Mouse (Mus musculus) left cerebral cortex, adult 11 months (tissue): ENCODE data around the gene Snx32.

Source experiments
- DNase-seq: peaks from one replicate; pipeline ENCODE4 v3.0.0; 2022; ENCODE audit warnings: low spot score

Snx32 gene

DNA sequence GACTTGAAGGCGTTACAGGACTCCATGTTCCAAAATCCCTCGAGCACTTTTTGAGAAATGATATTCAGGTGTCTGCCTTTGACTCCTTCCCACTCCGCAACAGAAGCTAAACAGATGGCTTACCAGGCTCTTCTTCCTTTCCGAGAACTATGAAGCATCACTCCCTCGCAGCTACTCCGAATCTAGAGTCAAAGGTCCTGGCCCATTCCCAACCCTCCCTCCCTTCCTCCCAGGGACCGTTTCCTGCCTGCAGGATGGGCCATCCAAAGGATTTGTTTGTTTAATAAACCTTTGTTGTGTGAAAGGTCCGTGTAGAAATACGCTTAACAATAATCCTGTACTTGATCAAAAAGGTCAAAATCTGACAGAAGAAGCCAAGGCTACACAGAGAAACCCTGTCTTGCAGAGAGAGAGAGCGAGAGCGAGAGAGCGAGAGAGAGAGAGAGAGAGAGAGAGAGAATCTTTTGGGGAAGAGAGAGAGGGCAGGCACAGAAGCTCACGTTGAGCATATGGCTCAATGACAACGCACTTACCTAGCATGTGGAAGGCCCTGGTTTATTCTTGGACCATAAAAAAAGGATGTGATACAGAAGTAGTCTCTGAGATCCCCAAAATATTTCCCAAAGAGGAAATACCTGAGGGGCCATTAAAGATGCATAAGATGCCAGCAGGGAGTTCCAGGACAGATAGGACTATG lies 52.4 kb downstream of the Snx32 start, which contains the start of gene Ccdc85b:
Ccdc85b (minus strand) TSS at position 149 of the 697 bp plus-strand sequence.
- no peak for DNase-seq

DNA sequence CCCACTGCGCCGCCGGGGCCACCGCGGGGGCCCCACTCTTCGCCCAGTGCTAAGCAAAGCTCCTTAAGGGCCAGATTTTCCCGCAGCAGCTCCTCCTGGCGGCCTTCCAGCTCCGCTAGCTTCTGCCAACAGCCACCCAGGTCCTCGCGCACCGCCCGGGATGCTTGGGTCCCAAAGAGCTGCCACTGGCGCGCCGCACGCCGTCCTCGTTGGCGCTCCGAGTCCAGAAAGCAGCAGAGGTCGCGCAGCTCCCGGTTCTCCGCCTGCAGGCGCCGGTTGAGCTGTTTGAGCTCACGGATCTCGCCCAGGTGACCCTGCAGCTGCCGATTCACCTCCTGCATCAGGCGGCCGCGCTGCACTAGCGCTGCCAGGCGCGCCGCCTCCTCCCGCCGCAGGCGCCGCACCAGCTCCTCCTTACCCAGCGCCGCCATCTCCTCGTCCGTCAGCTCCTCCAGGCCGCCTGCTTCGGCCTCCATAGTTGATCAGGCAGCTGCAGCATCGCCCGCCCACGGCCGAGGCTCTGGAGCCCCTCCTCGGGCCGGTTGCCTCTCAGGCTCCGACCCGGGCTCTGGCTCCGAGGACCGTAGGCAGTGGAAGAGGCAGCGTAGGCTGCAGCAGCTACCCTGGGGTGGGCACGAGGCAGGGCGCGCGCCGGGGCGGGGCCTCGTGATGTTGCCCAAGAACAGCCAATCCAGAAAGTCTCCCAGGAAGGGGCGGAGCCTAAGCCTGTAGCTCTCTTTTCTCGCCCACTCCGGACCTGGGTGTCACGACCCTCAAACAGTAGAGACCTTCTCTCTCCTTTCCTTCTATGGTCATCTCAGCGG lies 53.2 kb downstream of the Snx32 start:
- peak; percentile 95 for DNase-seq

DNA sequence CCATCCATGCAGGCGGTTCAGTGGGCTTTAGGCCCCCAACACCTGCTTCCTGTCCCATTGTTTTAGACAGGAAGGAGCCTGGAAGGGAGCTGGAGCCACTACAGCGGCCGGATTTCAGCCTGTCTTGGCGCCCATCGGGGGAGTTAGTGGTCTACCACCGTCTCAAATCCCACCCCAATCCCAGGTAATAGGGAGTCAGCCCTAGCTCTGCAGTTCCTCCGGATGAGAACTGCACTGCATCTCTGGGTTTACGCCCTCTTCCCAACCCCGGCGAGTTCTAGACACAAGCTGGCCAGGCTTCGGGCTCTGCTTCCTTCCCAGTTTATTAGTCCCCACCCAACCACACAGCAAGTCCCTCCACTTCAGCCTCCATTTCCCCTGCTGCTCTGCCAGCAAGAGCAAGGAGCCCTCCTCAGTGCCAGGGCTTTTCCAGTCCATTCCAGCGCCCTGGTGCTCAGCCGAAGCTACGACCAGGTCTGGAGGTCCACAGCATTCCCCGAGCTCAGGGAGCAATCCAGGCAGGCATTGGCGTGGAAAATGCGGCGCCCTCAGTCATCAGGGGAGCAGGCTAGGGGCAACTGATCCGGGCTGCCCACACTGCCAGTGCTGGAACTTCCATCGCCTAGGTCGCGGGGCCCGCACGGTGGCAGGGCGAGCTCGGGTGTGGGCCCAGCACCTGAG lies 54.0 kb downstream of the Snx32 start:
- DNase-seq: no peak

- DNase-seq: no peak
Measured at GRCm38 (mm10) chr19:5455568-5455967, 54.8 kb downstream of the Snx32 start.

- no peak for DNase-seq
Measured at GRCm38 (mm10) chr19:5455037-5455436, 55.3 kb downstream of the Snx32 start.

- DNase-seq: no peak
Measured at GRCm38 (mm10) chr19:5451766-5452165, 58.6 kb downstream of the Snx32 start.

- DNase-seq: no peak
Measured at GRCm38 (mm10) chr19:5449673-5450072, 60.7 kb downstream of the Snx32 start.

DNA sequence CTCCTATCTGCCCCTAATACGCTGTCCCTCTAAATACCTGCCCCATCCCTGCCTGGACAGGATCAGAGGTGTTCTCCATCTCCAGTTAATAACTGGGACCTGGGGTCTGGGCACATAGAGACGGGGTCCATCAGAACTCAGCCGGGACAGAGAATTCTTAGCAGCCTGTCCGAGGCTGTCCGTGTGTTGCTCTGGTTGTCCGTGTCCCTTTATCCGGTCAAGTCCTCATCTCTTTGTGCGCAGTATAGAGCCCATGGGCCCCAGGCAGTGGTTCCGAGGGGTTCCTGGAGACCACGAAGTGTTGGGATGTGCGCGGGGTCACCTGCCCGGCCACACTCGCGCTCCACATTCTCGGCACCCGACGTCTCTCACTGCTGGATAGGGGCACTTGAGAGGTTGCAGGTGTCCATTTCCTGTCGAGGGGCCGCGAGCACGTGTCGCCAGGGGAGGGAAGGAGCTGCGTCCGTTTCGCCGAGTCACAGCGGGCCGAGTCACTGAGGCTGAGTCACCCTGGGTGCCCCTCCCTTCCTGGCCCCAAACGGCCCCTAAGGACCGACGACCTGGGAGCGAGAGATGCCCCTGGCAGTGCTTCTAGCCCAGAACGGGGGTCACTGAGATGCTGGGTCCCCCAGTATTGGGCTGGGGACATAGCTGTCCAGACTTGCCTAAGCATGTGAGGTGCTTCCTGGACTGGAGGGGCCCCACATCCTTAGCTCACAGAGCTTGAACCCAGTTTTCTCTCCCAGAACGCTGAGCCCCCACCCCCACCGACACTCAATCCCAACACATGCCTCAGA lies 61.8 kb downstream of the Snx32 start:
- no peak for DNase-seq

- DNase-seq: no peak
Measured at GRCm38 (mm10) chr19:5447515-5448353, 62.6 kb downstream of the Snx32 start, which contains the start of gene Fosl1. TSS of gene Fosl1 (plus strand) at chr19:5447547.

GRCm38 (mm10) chr19:5445747-5446146 lies 64.6 kb downstream of the Snx32 start:
- DNase-seq: no peak

DNA sequence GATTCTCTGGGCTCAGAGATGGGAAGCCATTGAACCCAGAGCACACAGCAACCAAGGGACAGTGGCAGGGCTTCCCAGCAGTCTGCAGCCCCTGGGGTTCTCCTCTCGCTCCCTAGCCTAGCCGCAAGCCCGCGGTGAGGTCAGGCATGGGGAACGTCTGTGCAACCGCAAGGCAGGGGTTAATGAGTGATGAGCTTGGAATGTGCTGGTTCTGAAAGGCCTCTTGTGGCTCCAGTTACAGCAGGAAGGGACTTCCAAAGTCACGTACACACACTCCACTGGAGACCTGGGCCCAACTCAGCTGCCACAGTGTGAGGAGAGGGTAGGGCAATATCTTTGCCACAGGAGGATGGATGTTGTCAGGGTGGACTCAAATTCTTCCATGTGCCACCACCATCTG lies 65.4 kb downstream of the Snx32 start:
- no peak for DNase-seq

DNA sequence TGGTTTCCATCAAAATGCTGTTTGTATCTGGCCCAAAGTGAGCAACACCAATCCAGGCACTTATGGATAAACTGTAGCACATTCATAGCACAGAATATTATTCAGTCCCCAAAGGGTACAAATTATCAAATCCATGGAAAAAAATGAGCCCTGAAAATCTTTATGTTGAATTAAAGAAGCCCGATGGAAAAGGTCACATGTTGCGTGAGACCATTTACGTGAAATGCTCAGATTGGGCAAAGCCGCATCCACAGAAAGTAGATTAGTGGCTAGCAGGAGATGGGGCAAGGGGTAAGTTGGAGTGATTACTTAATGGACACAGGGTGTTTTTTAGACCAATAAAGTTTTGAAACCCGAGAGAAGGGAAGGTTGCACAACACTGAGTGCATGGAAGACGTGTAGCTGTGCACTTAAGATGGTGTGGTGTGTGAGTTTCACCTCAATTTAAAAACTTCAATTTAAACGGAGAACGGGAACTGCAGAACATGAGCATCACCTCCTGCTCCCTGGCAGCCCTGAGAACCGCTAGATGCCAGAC lies 65.9 kb downstream of the Snx32 start:
- DNase-seq: no peak
